8 mouse cellular contexts compared by ENCODE assay signal in genomic region chr8:13785764-13786299, GRCm38 (mm10). TPM values are rescaled to one million over a fixed set of nuclear protein-coding genes. Genes with fewer than 3 reads are reported as not detected.
DNase-seq lines count a peak whose midpoint lies in the region; ATAC-seq and TF ChIP-seq lines count a peak whose summit lies in the region.

No protein-coding gene starts in this region.

- peaks cover 0 to 10% of the 10 kb centered on the region in 2 experiments; a peak in 2 of 4 replicates for H3K4me1 ChIP-seq in MEL (ENCODE audit: control insufficient read depth in 1 of 2, insufficient read depth in 2 of 2, low read length in 2 of 2)
- H3K4me1 ChIP-seq in cerebellum, adult 2 months (ENCODE audit: control insufficient read depth, insufficient read depth, low read length), result no peaks in the 10 kb centered on the region
- H3K4me1 ChIP-seq in lung, embryonic 16.5 days (replicated peaks; ENCODE audit: control insufficient read depth, insufficient read depth, low read length), result peaks cover 11% of the 10 kb centered on the region

- peak; percentile 31 for TF ChIP-seq RAD21 in MEL (IDR thresholded peaks at IDR 0.05; ENCODE audit: low read depth, low read length)

- peak overlapping the region; percentile 64 to 82 for H3K4me3 ChIP-seq in MEL (ENCODE audit: control insufficient read depth in 1 of 2, insufficient read depth in 1 of 2, low read depth in 2 of 2, low read length in 2 of 2)
- peak overlapping the region; percentile 64 for H3K4me3 ChIP-seq in cerebellum, adult 2 months (replicated peaks; ENCODE audit: insufficient read depth, low read depth, low read length)
- H3K4me3 ChIP-seq in lung, embryonic 16.5 days (ENCODE audit: low read length), result peak overlapping the region; percentile 85

- peak overlapping the region; percentile 93 for H3K27ac ChIP-seq in MEL (ENCODE audit: control insufficient read depth, low read depth, low read length)
- H3K27ac ChIP-seq in cerebellum, adult 2 months (ENCODE audit: insufficient read depth, low read length), result peak overlapping the region; percentile 92
- H3K27ac ChIP-seq in lung, embryonic 16.5 days (ENCODE audit: low read length), result peak overlapping the region; percentile 98

- peak; percentile 44 to 73 for ATAC-seq in hematopoietic stem cell, adult 5-6 weeks (replicated peaks in 1 of 2; ENCODE audit: insufficient read depth in 1 of 2, low FRiP score in 2 of 2, low TSS enrichment in 1 of 2, low read depth in 1 of 2, poor library complexity in 2 of 2, severe bottlenecking in 2 of 2)
- ATAC-seq in lung, embryonic 16.5 days (ENCODE audit: low read depth), result peak; percentile 97

- peak; percentile 97 for DNase-seq in MEL (ENCODE audit: low read depth, low spot score)
- DNase-seq in cerebellum, adult 2 months, result peak; percentile 93 to 96
- DNase-seq in forelimb bud, embryonic 11.5 days (ENCODE audit: low read depth, low spot score), result peak; percentile 96
- DNase-seq in layer of hippocampus, adult 9-10 months (ENCODE audit: low spot score), result peak; percentile 86
- peak; percentile 95 for DNase-seq in ovary, postnatal 10 days (ENCODE audit: low spot score)
- DNase-seq in thymus, postnatal 10 days (ENCODE audit: low spot score in 2 of 2), result peak; percentile 93 to 99

- peak overlapping the region; percentile 93 for H3K4me2 ChIP-seq in lung, embryonic 16.5 days (ENCODE audit: low read depth, low read length)

- peak; percentile 56 to 92 (median 78) for TF ChIP-seq CTCF in MEL (IDR thresholded peaks at IDR 0.05 in 2 of 3, conservative IDR thresholded peaks at IDR 0.05 in 1 of 3; ENCODE audit: control insufficient read depth in 1 of 3, insufficient read depth in 1 of 3, low read depth in 2 of 3, low read length in 3 of 3, poor library complexity in 1 of 3, severe bottlenecking in 1 of 3)
- peak; percentile 74 for TF ChIP-seq CTCF in cerebellum, adult 2 months (IDR thresholded peaks at IDR 0.05; ENCODE audit: borderline replicate concordance, insufficient read depth, low read depth, low read length)

- no peak; a peak in 1 of 4 replicates for TF ChIP-seq POLR2A in MEL (IDR thresholded peaks at IDR 0.05; ENCODE audit: control insufficient read depth in 1 of 2, insufficient read depth in 1 of 2, low read depth in 1 of 2, low read length in 2 of 2, poor library complexity in 1 of 2)
- TF ChIP-seq POLR2A in cerebellum, adult 2 months (IDR thresholded peaks at IDR 0.05; ENCODE audit: borderline replicate concordance, insufficient read depth, low read length), result peak; percentile 59; the same call in 1 of the 2 replicates

- no peaks in the 10 kb centered on the region for H3K9me3 ChIP-seq in MEL (replicated peaks; ENCODE audit: insufficient read depth, low read length)
- H3K9me3 ChIP-seq in lung, embryonic 16.5 days (ENCODE audit: control insufficient read depth, low read length), result no peaks in the 10 kb centered on the region

- peaks cover 11% of the 10 kb centered on the region for H3K79me2 ChIP-seq in MEL (ENCODE audit: control insufficient read depth, insufficient read depth, low read length, poor library complexity)

- under 1% methylated on average over 45 of the region's 47 CpGs for WGBS in cerebellum, adult 2 months
- under 1% methylated on average over 40 of the region's 47 CpGs for WGBS in lung, embryonic 16.5 days

- H3K9ac ChIP-seq in MEL (ENCODE audit: control insufficient read depth, low read depth, low read length, poor library complexity, severe bottlenecking), result peak overlapping the region; percentile 98
- H3K9ac ChIP-seq in lung, embryonic 16.5 days (ENCODE audit: low read length), result peak overlapping the region; percentile 99

- H3K36me3 ChIP-seq in MEL (ENCODE audit: control insufficient read depth in 1 of 2, insufficient read depth in 2 of 2, low read length in 2 of 2), result peaks cover 0 to 9% of the 10 kb centered on the region in 2 experiments; a peak in 2 of 4 replicates
- peaks cover 19% of the 10 kb centered on the region for H3K36me3 ChIP-seq in lung, embryonic 16.5 days (ENCODE audit: control insufficient read depth, insufficient read depth, low read length)

- no peaks in the 10 kb centered on the region for H3K27me3 ChIP-seq in MEL (ENCODE audit: control insufficient read depth in 1 of 2, insufficient read depth in 2 of 2, low read length in 2 of 2)
- H3K27me3 ChIP-seq in cerebellum, adult 2 months (ENCODE audit: control insufficient read depth, insufficient read depth, low read length), result no peaks in the 10 kb centered on the region
- no peaks in the 10 kb centered on the region for H3K27me3 ChIP-seq in lung, embryonic 16.5 days (ENCODE audit: control insufficient read depth, insufficient read depth, low read depth, low read length)

- TF ChIP-seq EP300 in MEL (IDR thresholded peaks at IDR 0.05; ENCODE audit: low read depth in 1 of 2, low read length in 2 of 2), result no peak

TF ChIP-seq in MEL, 35 proteins besides CTCF, POLR2A, EP300 and RAD21:
- TF ChIP-seq KAT2A (conservative IDR thresholded peaks at IDR 0.05; ENCODE audit: low read depth, low read length) (no peak), ZNF384 (IDR thresholded peaks at IDR 0.05; ENCODE audit: low read depth, low read length) (no peak), MAZ (IDR thresholded peaks at IDR 0.05; ENCODE audit: low read depth, low read length) (peak; percentile 29; the same call in 1 of the 2 replicates), SMC3 (IDR thresholded peaks at IDR 0.05; ENCODE audit: low read depth, low read length) (peak; percentile 57), MAX (IDR thresholded peaks at IDR 0.05; ENCODE audit: low read length) (no peak), POLR2AphosphoS5 (IDR thresholded peaks at IDR 0.05; ENCODE audit: borderline replicate concordance, low read depth, low read length) (no peak), ZC3H11A (IDR thresholded peaks at IDR 0.05; ENCODE audit: low read depth, low read length) (peak; percentile 28; the same call in 1 of the 2 replicates), CHD2 (IDR thresholded peaks at IDR 0.05; ENCODE audit: low read length) (peak; percentile 86; the same call in 1 of the 2 replicates), ETS1 (IDR thresholded peaks at IDR 0.05; ENCODE audit: low read depth, low read length) (no peak), UBTF (IDR thresholded peaks at IDR 0.05; ENCODE audit: borderline replicate concordance, insufficient read depth, low read depth, low read length) (no peak), NELFE (IDR thresholded peaks at IDR 0.05; ENCODE audit: low read depth, low read length) (no peak; the same call in 1 of the 2 replicates), BHLHE40 (IDR thresholded peaks at IDR 0.05; ENCODE audit: borderline replicate concordance, low read depth, low read length) (no peak), ZMIZ1 (IDR thresholded peaks at IDR 0.05; ENCODE audit: low read depth, low read length) (0 out of 2 replicates have a peak, but pooled peaks have one; percentile 20), HCFC1 (IDR thresholded peaks at IDR 0.05; ENCODE audit: low read depth, low read length) (peak; percentile 55), SIN3A (IDR thresholded peaks at IDR 0.05; ENCODE audit: low read length) (0 out of 2 replicates have a peak, but pooled peaks have one; percentile 46)

RNA-seq across cellular contexts. Expression of gene Upf3a, which starts 0.4 kb away (rescaled TPM):
- total RNA-seq in MEL (2012; rRNA removed), result 26.1 and 29.3 TPM in 2 replicates
- 10 to 100 TPM in 1 of 2 experiments, not detected in 1; 39.8 TPM for polyA plus RNA-seq in MEL (2012; ENCODE audit: insufficient read depth in 1 of 2, insufficient read length in 2 of 2, low read depth in 1 of 2, low replicate concordance in 2 of 2, missing spikeins in 1 of 2)
- polyA plus RNA-seq in cerebellum, adult 2 months (2012; rRNA removed), result 27.9 and 30.5 TPM in 2 replicates
- total RNA-seq in hematopoietic stem cell, adult 5-6 weeks (2017), result 26.6 and 40.5 TPM in 2 replicates
- polyA plus RNA-seq in lung, embryonic 16.5 days (2015; fragmentation: Nextera tagmentation; extraction: Ambion mirVana), result 43.0 and 43.7 TPM in 2 replicates

RNA-seq across cellular contexts. Expression of gene Cdc16, which starts 28.4 kb away (rescaled TPM):
- 57.2 and 59.6 TPM in 2 replicates for total RNA-seq in MEL (2012; rRNA removed)
- 10 to 100 TPM in 1 of 2 experiments, not detected in 1; 53.6 TPM for polyA plus RNA-seq in MEL (2012; ENCODE audit: insufficient read depth in 1 of 2, insufficient read length in 2 of 2, low read depth in 1 of 2, low replicate concordance in 2 of 2, missing spikeins in 1 of 2)
- 61.9 and 64.4 TPM in 2 replicates for polyA plus RNA-seq in cerebellum, adult 2 months (2012; rRNA removed)
- 52.3 and 64.4 TPM in 2 replicates for total RNA-seq in hematopoietic stem cell, adult 5-6 weeks (2017)
- 175 and 191 TPM in 2 replicates for polyA plus RNA-seq in lung, embryonic 16.5 days (2015; fragmentation: Nextera tagmentation; extraction: Ambion mirVana)

RNA-seq across cellular contexts. Expression of gene AF366264, which starts 52.4 kb away (rescaled TPM):
- not detected in 2 replicates for total RNA-seq in MEL (2012; rRNA removed)
- not detected for polyA plus RNA-seq in MEL (2012; ENCODE audit: insufficient read depth in 1 of 2, insufficient read length in 2 of 2, low read depth in 1 of 2, low replicate concordance in 2 of 2, missing spikeins in 1 of 2)
- polyA plus RNA-seq in cerebellum, adult 2 months (2012; rRNA removed), result not detected in 2 replicates
- not detected in 2 replicates for total RNA-seq in hematopoietic stem cell, adult 5-6 weeks (2017)
- not detected in 2 replicates for polyA plus RNA-seq in lung, embryonic 16.5 days (2015; fragmentation: Nextera tagmentation; extraction: Ambion mirVana)

Comparison
In these comparisons a context has a peak if more than half of its experiments do, and no peak if none do; other contexts are left out.
1. Peak in every context shown above with its lines: DNase-seq, ATAC-seq, H3K4me3 ChIP-seq and H3K27ac ChIP-seq.